Mouse (Mus musculus): ENCODE data around the gene Fnbp1l. TPM values are rescaled to one million over a fixed set of nuclear protein-coding genes. Genes with fewer than 3 reads are reported as not detected.

Fnbp1l gene
- polyA plus RNA-seq, 1 experiment from 2014 or later: 175 TPM

- no peak for DNase-seq (ENCODE audit: low spot score)
- Histone ChIP-seq H3K4me2 (ENCODE audit: low read length) (no peak overlapping the region), H3K9me3 (replicated peaks; ENCODE audit: control insufficient read depth, low read length) (no peaks in the 10 kb centered on the region), H3K36me3 (ENCODE audit: control insufficient read depth, insufficient read depth, low read length) (no peaks in the 10 kb centered on the region), H3K9ac (ENCODE audit: low read length) (no peak overlapping the region), H3K4me3 (ENCODE audit: low read depth, low read length) (no peak overlapping the region), H3K27me3 (replicated peaks; ENCODE audit: control insufficient read depth, insufficient read depth, low read length) (no peaks in the 10 kb centered on the region), H3K4me1 (ENCODE audit: control insufficient read depth, insufficient read depth, low read length) (peaks cover 4% of the 10 kb centered on the region; the same call in 1 of the 2 replicates), H3K27ac (ENCODE audit: low read depth, low read length) (no peak overlapping the region)
- 93% methylated on average over 3 of the region's 3 CpGs for WGBS
- no peak for ATAC-seq
Measured at GRCm38 (mm10) chr3:122520365-122520764, 99.2 kb downstream of the Fnbp1l start.

GRCm38 (mm10) chr3:122519082-122519481 is 100.4 kb downstream of the Fnbp1l start:
- Histone ChIP-seq H3K4me2 (ENCODE audit: low read length) (no peak overlapping the region), H3K4me1 (ENCODE audit: control insufficient read depth, insufficient read depth, low read length) (peaks cover 4% of the 10 kb centered on the region; the same call in 1 of the 2 replicates), H3K36me3 (ENCODE audit: control insufficient read depth, insufficient read depth, low read length) (no peaks in the 10 kb centered on the region), H3K9me3 (replicated peaks; ENCODE audit: control insufficient read depth, low read length) (no peaks in the 10 kb centered on the region), H3K27ac (ENCODE audit: low read depth, low read length) (no peak overlapping the region; the same call in 1 of the 2 replicates), H3K4me3 (ENCODE audit: low read depth, low read length) (no peak overlapping the region), H3K27me3 (replicated peaks; ENCODE audit: control insufficient read depth, insufficient read depth, low read length) (no peaks in the 10 kb centered on the region), H3K9ac (ENCODE audit: low read length) (no peak overlapping the region)
- 57% methylated on average over 13 of the region's 13 CpGs for WGBS
- no peak for ATAC-seq
- DNase-seq (ENCODE audit: low spot score): peak; percentile 32

GRCm38 (mm10) chr3:122518231-122518736 is 101.2 kb downstream of the Fnbp1l start:
- H3K36me3 ChIP-seq (ENCODE audit: control insufficient read depth, insufficient read depth, low read length): no peaks in the 10 kb centered on the region
- H3K9ac ChIP-seq (ENCODE audit: low read length): no peak overlapping the region
- H3K4me2 ChIP-seq (ENCODE audit: low read length): no peak overlapping the region
- DNase-seq (ENCODE audit: low spot score): peak; percentile 73
- H3K9me3 ChIP-seq (replicated peaks; ENCODE audit: control insufficient read depth, low read length): no peaks in the 10 kb centered on the region
- no peak overlapping the region for H3K4me3 ChIP-seq (ENCODE audit: low read depth, low read length)
- peak; percentile 74 for ATAC-seq
- no peaks in the 10 kb centered on the region for H3K27me3 ChIP-seq (replicated peaks; ENCODE audit: control insufficient read depth, insufficient read depth, low read length)
- H3K27ac ChIP-seq (ENCODE audit: low read depth, low read length): peak overlapping the region; percentile 68
- 49% methylated on average over 9 of the region's 9 CpGs for WGBS
- H3K4me1 ChIP-seq (ENCODE audit: control insufficient read depth, insufficient read depth, low read length): peaks cover 4% of the 10 kb centered on the region; the same call in 1 of the 2 replicates

- no peaks in the 10 kb centered on the region for H3K9me3 ChIP-seq (replicated peaks; ENCODE audit: control insufficient read depth, low read length)
- WGBS: 73% methylated on average over 4 of the region's 4 CpGs
- no peak overlapping the region for H3K9ac ChIP-seq (ENCODE audit: low read length)
- peaks cover 4% of the 10 kb centered on the region; the same call in 1 of the 2 replicates for H3K4me1 ChIP-seq (ENCODE audit: control insufficient read depth, insufficient read depth, low read length)
- H3K36me3 ChIP-seq (ENCODE audit: control insufficient read depth, insufficient read depth, low read length): no peaks in the 10 kb centered on the region
- H3K27ac ChIP-seq (ENCODE audit: low read depth, low read length): peak overlapping the region; percentile 21; the same call in 1 of the 2 replicates
- no peak for DNase-seq (ENCODE audit: low spot score)
- no peaks in the 10 kb centered on the region for H3K27me3 ChIP-seq (replicated peaks; ENCODE audit: control insufficient read depth, insufficient read depth, low read length)
- ATAC-seq: peak; percentile 19; the same call in 1 of the 2 replicates
- no peak overlapping the region for H3K4me2 ChIP-seq (ENCODE audit: low read length)
- H3K4me3 ChIP-seq (ENCODE audit: low read depth, low read length): no peak overlapping the region
Measured at GRCm38 (mm10) chr3:122517726-122518125, 101.8 kb downstream of the Fnbp1l start.

GRCm38 (mm10) chr3:122516327-122516695 is 103.2 kb downstream of the Fnbp1l start:
- 96% methylated on average over 3 of the region's 3 CpGs for WGBS
- H3K27me3 ChIP-seq (replicated peaks; ENCODE audit: control insufficient read depth, insufficient read depth, low read length): no peaks in the 10 kb centered on the region
- H3K4me2 ChIP-seq (ENCODE audit: low read length): no peak overlapping the region
- no peak overlapping the region for H3K27ac ChIP-seq (ENCODE audit: low read depth, low read length)
- ATAC-seq: no peak
- no peaks in the 10 kb centered on the region for H3K9me3 ChIP-seq (replicated peaks; ENCODE audit: control insufficient read depth, low read length)
- H3K9ac ChIP-seq (ENCODE audit: low read length): no peak overlapping the region
- H3K4me3 ChIP-seq (ENCODE audit: low read depth, low read length): no peak overlapping the region
- no peaks in the 10 kb centered on the region for H3K36me3 ChIP-seq (ENCODE audit: control insufficient read depth, insufficient read depth, low read length)
- DNase-seq (ENCODE audit: low spot score): no peak
- H3K4me1 ChIP-seq (ENCODE audit: control insufficient read depth, insufficient read depth, low read length): peaks cover 4% of the 10 kb centered on the region; the same call in 1 of the 2 replicates

- no peak overlapping the region for H3K4me2 ChIP-seq (ENCODE audit: low read length)
- WGBS: 87% methylated on average over 6 of the region's 6 CpGs
- no peak overlapping the region for H3K4me3 ChIP-seq (ENCODE audit: low read depth, low read length)
- no peak overlapping the region for H3K27ac ChIP-seq (ENCODE audit: low read depth, low read length)
- no peaks in the 10 kb centered on the region for H3K27me3 ChIP-seq (replicated peaks; ENCODE audit: control insufficient read depth, insufficient read depth, low read length)
- H3K36me3 ChIP-seq (ENCODE audit: control insufficient read depth, insufficient read depth, low read length): no peaks in the 10 kb centered on the region
- H3K4me1 ChIP-seq (ENCODE audit: control insufficient read depth, insufficient read depth, low read length): peaks cover 4% of the 10 kb centered on the region; the same call in 1 of the 2 replicates
- H3K9ac ChIP-seq (ENCODE audit: low read length): no peak overlapping the region
- DNase-seq (ENCODE audit: low spot score) (no peak), ATAC-seq (no peak)
- no peaks in the 10 kb centered on the region for H3K9me3 ChIP-seq (replicated peaks; ENCODE audit: control insufficient read depth, low read length)
Measured at GRCm38 (mm10) chr3:122515568-122516326, 103.8 kb downstream of the Fnbp1l start.

GRCm38 (mm10) chr3:122512725-122513375 is 106.7 kb downstream of the Fnbp1l start:
- Histone ChIP-seq H3K4me2 (ENCODE audit: low read length) (no peak overlapping the region), H3K36me3 (ENCODE audit: control insufficient read depth, insufficient read depth, low read length) (no peaks in the 10 kb centered on the region), H3K9me3 (replicated peaks; ENCODE audit: control insufficient read depth, low read length) (no peaks in the 10 kb centered on the region), H3K27me3 (replicated peaks; ENCODE audit: control insufficient read depth, insufficient read depth, low read length) (no peaks in the 10 kb centered on the region), H3K27ac (ENCODE audit: low read depth, low read length) (no peak overlapping the region), H3K4me3 (ENCODE audit: low read depth, low read length) (no peak overlapping the region), H3K4me1 (ENCODE audit: control insufficient read depth, insufficient read depth, low read length) (peaks cover 4% of the 10 kb centered on the region; the same call in 1 of the 2 replicates), H3K9ac (ENCODE audit: low read length) (no peak overlapping the region)
- DNase-seq (ENCODE audit: low spot score) (no peak), ATAC-seq (no peak)
- whole genome bisulfite sequencing: 92% methylated on average over 16 of the region's 16 CpGs

- H3K9me3 ChIP-seq (replicated peaks; ENCODE audit: control insufficient read depth, low read length): no peaks in the 10 kb centered on the region
- no peak for ATAC-seq
- no peaks in the 10 kb centered on the region for H3K27me3 ChIP-seq (replicated peaks; ENCODE audit: control insufficient read depth, insufficient read depth, low read length)
- H3K4me1 ChIP-seq (ENCODE audit: control insufficient read depth, insufficient read depth, low read length): no peaks in the 10 kb centered on the region
- whole genome bisulfite sequencing: 89% methylated on average over 14 of the region's 14 CpGs
- H3K36me3 ChIP-seq (ENCODE audit: control insufficient read depth, insufficient read depth, low read length): no peaks in the 10 kb centered on the region
- H3K9ac ChIP-seq (ENCODE audit: low read length): no peak overlapping the region
- H3K4me3 ChIP-seq (ENCODE audit: low read depth, low read length): no peak overlapping the region
- no peak overlapping the region for H3K4me2 ChIP-seq (ENCODE audit: low read length)
- no peak overlapping the region for H3K27ac ChIP-seq (ENCODE audit: low read depth, low read length)
- no peak for DNase-seq (ENCODE audit: low spot score)
Measured at GRCm38 (mm10) chr3:122511721-122512619, 107.5 kb downstream of the Fnbp1l start.

Data from forebrain, embryonic 14.5 days (tissue).